Mouse (Mus musculus) MEL (cell line): ENCODE measurements around the gene Cdc40.

ENCODE experiments used
- CTCF ChIP-seq, 3 experiments: IDR thresholded peaks in 2 of 3; conservative IDR thresholded peaks in 1 of 3; 2 replicates each; pipeline ENCODE4 v1.5.1; 2011 to 2012; ENCODE audit warnings: low read length in 3 of 3, low read depth in 2 of 3, mild to moderate bottlenecking in 2 of 3, improper control_type of control experiment in 1 of 3, inconsistent platforms in 1 of 3, mixed read lengths in 1 of 3, moderate library complexity in 1 of 3; ENCODE audit not compliant: control insufficient read depth in 1 of 3, insufficient read depth in 1 of 3, poor library complexity in 1 of 3, severe bottlenecking in 1 of 3
- GABPA ChIP-seq: IDR thresholded peaks from 2 replicates; pipeline ENCODE4 v1.6.1; 2012; ENCODE audit warnings: low read depth, mild to moderate bottlenecking, inconsistent platforms, low read length, improper control_type of control experiment, moderate library complexity
- MAFK ChIP-seq: IDR thresholded peaks from 2 replicates; pipeline ENCODE4 v1.6.1; 2011; ENCODE audit warnings: low read depth, mild to moderate bottlenecking, low read length, improper control_type of control experiment, borderline replicate concordance
- MAX ChIP-seq: IDR thresholded peaks from 2 replicates; pipeline ENCODE4 v1.6.1; 2011; ENCODE audit warnings: low read length, improper control_type of control experiment
- MAZ ChIP-seq: IDR thresholded peaks from 2 replicates; pipeline ENCODE4 v1.6.1; 2012; ENCODE audit warnings: low read depth, mild to moderate bottlenecking, inconsistent platforms, low read length, improper control_type of control experiment
- NRF1 ChIP-seq: IDR thresholded peaks from 2 replicates; pipeline ENCODE4 v1.6.1; 2014; ENCODE audit warnings: low read depth, mild to moderate bottlenecking, inconsistent platforms, low read length, improper control_type of control experiment, moderate library complexity; ENCODE audit not compliant: poor library complexity, insufficient read depth, severe bottlenecking
- POLR2A ChIP-seq, 2 experiments: IDR thresholded peaks; 2 replicates each; pipeline ENCODE4 v1.6.1; 2011 to 2012; ENCODE audit warnings: low read length in 2 of 2, mild to moderate bottlenecking in 2 of 2, control low read depth in 1 of 2, improper control_type of control experiment in 1 of 2, low read depth in 1 of 2, moderate library complexity in 1 of 2; ENCODE audit not compliant: control insufficient read depth in 1 of 2, insufficient read depth in 1 of 2, poor library complexity in 1 of 2
- POLR2AphosphoS2 ChIP-seq: IDR thresholded peaks from 2 replicates; pipeline ENCODE4 v1.6.1; 2011; ENCODE audit warnings: low read length, improper control_type of control experiment
- RAD21 ChIP-seq: IDR thresholded peaks from 2 replicates; pipeline ENCODE4 v1.6.1; 2011; ENCODE audit warnings: mild to moderate bottlenecking, low read depth, low read length, improper control_type of control experiment
- ZC3H11A ChIP-seq: IDR thresholded peaks from 2 replicates; pipeline ENCODE4 v1.6.1; 2012; ENCODE audit warnings: low read depth, mild to moderate bottlenecking, inconsistent platforms, low read length, improper control_type of control experiment
- ZKSCAN1 ChIP-seq: IDR thresholded peaks from 2 replicates; pipeline ENCODE4 v1.6.1; 2012; ENCODE audit warnings: low read depth, mild to moderate bottlenecking, inconsistent platforms, low read length, improper control_type of control experiment, moderate library complexity

GRCm38 (mm10) chr10:40882831-40883643 is at the start of gene Cdc40, which contains the start of gene Wasf1:
- TF ChIP-seq POLR2A (IDR thresholded peaks at IDR 0.05; ENCODE audit: control insufficient read depth in 1 of 2, insufficient read depth in 1 of 2, low read depth in 1 of 2, low read length in 2 of 2, poor library complexity in 1 of 2) (peak; percentile 83 to 89), MAFK (no peak), MAZ (no peak), RAD21 (no peak), MAX (peak; percentile 52; the same call in 1 of the 2 replicates), CTCF (IDR thresholded peaks at IDR 0.05 in 2 of 3, conservative IDR thresholded peaks at IDR 0.05 in 1 of 3; ENCODE audit: control insufficient read depth in 1 of 3, insufficient read depth in 1 of 3, low read depth in 2 of 3, low read length in 3 of 3, poor library complexity in 1 of 3, severe bottlenecking in 1 of 3) (no peak), ZKSCAN1 (no peak), GABPA (no peak), POLR2AphosphoS2 (no peak), NRF1 (no peak), ZC3H11A (no peak)
